Mouse (Mus musculus) hindbrain, embryonic 14.5 days (tissue): ENCODE data around the gene Fblim1. TPM values are rescaled to one million over a fixed set of nuclear protein-coding genes. Genes with fewer than 3 reads are reported as not detected.
"Not testable (repeated sequence)": the region's sequence is repeated elsewhere in the genome, so short reads cannot be mapped to it uniquely, and the experiment has no call there.

Experiments used
- ATAC-seq: fragments of 200-750 bp; cut with Nextera tagmentation; 2 replicates; pipeline ENCODE4 v1.8.0; 2017; ENCODE audit warnings: moderate number of reproducible peaks, mild to moderate bottlenecking, moderate TSS enrichment, moderate library complexity; ENCODE audit not compliant: low FRiP score
- DNase-seq: peaks from one replicate; pipeline ENCODE4 v3.0.0-alpha.2; 2015; ENCODE audit warnings: low spot score
- H3K27ac ChIP-seq: fragments of 300-500 bp; sonication (generic); 2 replicates; pipeline ENCODE4 v1.5.1; 2014; ENCODE audit warnings: mild to moderate bottlenecking, moderate library complexity
- H3K27me3 ChIP-seq: fragments of 300-500 bp; sonication (generic); 2 replicates; pipeline ENCODE4 v1.6.1; 2014; ENCODE audit warnings: mild to moderate bottlenecking, low read length, mixed read lengths; ENCODE audit not compliant: control insufficient read depth, insufficient read depth
- H3K36me3 ChIP-seq: fragments of 300-500 bp; sonication (generic); replicated peaks from 2 replicates; pipeline ENCODE4 v1.6.1; 2014; ENCODE audit not compliant: control insufficient read depth, insufficient read depth
- H3K4me1 ChIP-seq: fragments of 300-500 bp; sonication (generic); replicated peaks from 2 replicates; pipeline ENCODE4 v1.6.1; 2014; ENCODE audit warnings: antibody characterized with exemption, low read length, mixed read lengths; ENCODE audit not compliant: control insufficient read depth, insufficient read depth
- H3K4me2 ChIP-seq: fragments of 300-500 bp; sonication (generic); replicated peaks from 2 replicates; pipeline ENCODE4 v1.6.1; 2014; ENCODE audit warnings: mild to moderate bottlenecking, moderate library complexity
- H3K4me3 ChIP-seq: fragments of 300-500 bp; sonication (generic); replicated peaks from 2 replicates; pipeline ENCODE4 v1.5.1; 2014; ENCODE audit warnings: mild to moderate bottlenecking, low read length
- H3K9ac ChIP-seq: fragments of 300-500 bp; sonication (generic); 2 replicates; pipeline ENCODE4 v1.6.1; 2014
- H3K9me3 ChIP-seq: fragments of 300-500 bp; sonication (generic); 2 replicates; pipeline ENCODE4 v1.6.1; 2016; ENCODE audit warnings: low read length; ENCODE audit not compliant: control insufficient read depth
- WGBS: fragments of 180-500 bp; shearing (Covaris S2); extraction: QIAGEN DNeasy Blood & Tissue Kit; methylation state at CpG from one replicate; pipeline ENCODE4 v1.1.7; 2014; 5-methylcytosine and 5-hydroxymethylcytosine counted together
- polyA plus RNA-seq: library from polyadenylated mRNA; unstranded; fragments of >200 nt; fragmentation: Nextera tagmentation; extraction: Ambion mirVana; gene quantifications from 2 replicates; pipeline ENCODE4 v1.2.1, GENCODE M21; 2014

Gene Fblim1
- polyA plus RNA-seq, 1 experiment from 2014 or later: 41.3 TPM

GRCm38 (mm10) chr4:141574789-141575702, 30.9 kb downstream of the Fblim1 start:
- Histone ChIP-seq H3K27ac (no peak overlapping the region), H3K4me1 (no peaks in the 10 kb centered on the region), H3K4me2 (no peak overlapping the region), H3K27me3 (no peaks in the 10 kb centered on the region), H3K9ac (no peak overlapping the region), H3K4me3 (no peak overlapping the region), H3K9me3 (no peaks in the 10 kb centered on the region), H3K36me3 (0 out of 2 replicates have a peak, but pooled peaks cover 15% of the 10 kb centered on the region)
- 42% methylated on average over 27 of the region's 27 CpGs for WGBS
- peak; percentile 59 for ATAC-seq
- DNase-seq: peak; percentile 91

- 0 out of 2 replicates have a peak, but pooled peaks cover 10% of the 10 kb centered on the region for H3K36me3 ChIP-seq
- no peaks in the 10 kb centered on the region for H3K9me3 ChIP-seq
- 80% methylated on average over 6 of the region's 6 CpGs for WGBS
- H3K27ac ChIP-seq: no peak overlapping the region
- H3K27me3 ChIP-seq: no peaks in the 10 kb centered on the region
- no peak for ATAC-seq
- DNase-seq: no peak
- H3K9ac ChIP-seq: no peak overlapping the region
- H3K4me2 ChIP-seq: no peak overlapping the region
- H3K4me3 ChIP-seq: no peak overlapping the region
- no peaks in the 10 kb centered on the region for H3K4me1 ChIP-seq
Observed at GRCm38 (mm10) chr4:141573359-141573966, 32.4 kb downstream of the Fblim1 start.

DNA sequence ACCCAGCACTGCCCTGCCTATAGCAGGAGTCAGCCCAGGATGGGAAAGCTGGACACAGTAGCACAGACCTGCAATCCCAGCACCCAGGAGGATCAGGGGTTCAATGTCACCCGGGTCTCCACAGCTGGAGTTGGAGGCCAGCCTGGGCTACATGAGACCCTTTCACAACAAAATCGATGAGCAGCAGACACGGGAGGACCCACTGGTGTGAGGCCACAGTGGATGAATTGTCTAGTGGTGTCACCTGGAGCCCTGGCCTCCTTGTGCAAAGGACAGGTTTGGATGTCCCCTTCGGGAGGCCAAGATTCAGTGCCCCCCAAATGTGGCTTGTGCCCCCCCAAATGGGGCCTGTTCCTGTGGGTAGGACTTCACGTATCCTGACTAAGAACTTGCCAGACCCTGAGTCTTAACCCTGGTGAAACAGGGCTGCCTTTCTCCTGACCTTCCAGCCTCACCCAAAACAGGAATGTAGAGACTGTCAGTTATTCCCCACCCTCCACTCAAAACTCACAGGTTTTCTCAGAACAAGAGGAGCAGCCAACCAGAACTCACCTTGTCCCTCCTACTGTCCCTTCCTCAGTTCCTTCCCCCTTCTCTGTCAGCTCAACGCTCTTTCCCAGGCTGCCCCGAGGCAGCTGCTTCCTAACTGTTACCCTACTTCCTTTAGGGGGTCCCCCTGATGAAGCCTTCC, 33.1 kb downstream of the Fblim1 start:
- no peaks in the 10 kb centered on the region for H3K9me3 ChIP-seq
- no peak overlapping the region for H3K4me3 ChIP-seq
- no peak overlapping the region for H3K4me2 ChIP-seq
- H3K9ac ChIP-seq: no peak overlapping the region
- no peak overlapping the region for H3K27ac ChIP-seq
- DNase-seq (no peak), ATAC-seq (no peak)
- H3K36me3 ChIP-seq: 0 out of 2 replicates have a peak, but pooled peaks cover 10% of the 10 kb centered on the region
- no peaks in the 10 kb centered on the region for H3K27me3 ChIP-seq
- no peaks in the 10 kb centered on the region for H3K4me1 ChIP-seq
- WGBS: 78% methylated on average over 7 of the region's 7 CpGs

DNA sequence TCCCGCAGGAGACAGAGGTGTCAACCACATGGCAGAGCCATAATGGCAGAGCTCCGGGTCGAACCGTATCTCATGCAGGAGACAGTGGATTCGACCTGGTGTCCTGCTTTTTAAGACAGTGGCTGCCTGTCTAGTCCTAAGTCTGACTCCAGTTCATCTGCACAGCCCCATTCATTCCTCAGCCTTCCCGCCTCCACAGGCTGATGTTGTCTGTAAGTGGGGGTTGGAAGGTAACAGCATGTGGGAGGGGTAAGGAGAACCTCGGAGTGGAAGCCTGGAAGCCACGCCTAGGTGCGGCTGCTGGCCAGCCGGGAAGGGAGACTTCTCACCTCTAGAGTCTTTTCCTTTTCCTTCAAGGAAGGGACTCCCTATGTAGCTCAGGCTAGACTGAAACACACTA, 34.0 kb downstream of the Fblim1 start:
- H3K27ac ChIP-seq: no peak overlapping the region
- WGBS: 82% methylated on average over 10 of the region's 10 CpGs
- H3K4me3 ChIP-seq: no peak overlapping the region
- ATAC-seq: no peak
- H3K9ac ChIP-seq: no peak overlapping the region
- H3K27me3 ChIP-seq: no peaks in the 10 kb centered on the region
- H3K36me3 ChIP-seq: 0 out of 2 replicates have a peak, but pooled peaks cover 3% of the 10 kb centered on the region
- H3K4me2 ChIP-seq: no peak overlapping the region
- no peak for DNase-seq
- no peaks in the 10 kb centered on the region for H3K9me3 ChIP-seq
- H3K4me1 ChIP-seq: no peaks in the 10 kb centered on the region

DNA sequence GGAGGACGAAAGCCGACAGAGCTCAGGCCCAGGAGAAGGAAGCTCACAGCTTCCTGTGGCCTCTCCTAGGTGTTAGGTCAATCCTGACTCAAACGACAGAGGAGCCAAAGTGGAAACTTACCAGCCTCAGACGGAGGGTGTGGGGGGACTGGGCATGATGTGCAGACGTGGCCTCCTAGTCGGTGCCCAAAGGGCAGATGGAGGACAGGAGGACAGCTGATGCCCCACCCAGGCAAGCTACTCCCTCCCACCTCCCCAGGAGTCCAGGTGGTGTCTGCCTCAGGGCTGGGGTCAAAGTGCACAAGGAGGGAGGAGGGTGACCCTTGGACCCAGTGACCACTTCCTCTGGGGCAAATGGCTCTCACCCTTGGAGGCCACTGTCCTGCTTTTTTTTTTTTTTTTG, 34.6 kb downstream of the Fblim1 start:
- no peaks in the 10 kb centered on the region for H3K27me3 ChIP-seq
- no peak overlapping the region for H3K27ac ChIP-seq
- no peaks in the 10 kb centered on the region for H3K36me3 ChIP-seq
- H3K9ac ChIP-seq: no peak overlapping the region
- no peaks in the 10 kb centered on the region for H3K4me1 ChIP-seq
- H3K4me3 ChIP-seq: no peak overlapping the region
- DNase-seq (no peak), ATAC-seq (no peak)
- WGBS: 71% methylated on average over 6 of the region's 6 CpGs
- H3K9me3 ChIP-seq: no peaks in the 10 kb centered on the region
- no peak overlapping the region for H3K4me2 ChIP-seq

DNA sequence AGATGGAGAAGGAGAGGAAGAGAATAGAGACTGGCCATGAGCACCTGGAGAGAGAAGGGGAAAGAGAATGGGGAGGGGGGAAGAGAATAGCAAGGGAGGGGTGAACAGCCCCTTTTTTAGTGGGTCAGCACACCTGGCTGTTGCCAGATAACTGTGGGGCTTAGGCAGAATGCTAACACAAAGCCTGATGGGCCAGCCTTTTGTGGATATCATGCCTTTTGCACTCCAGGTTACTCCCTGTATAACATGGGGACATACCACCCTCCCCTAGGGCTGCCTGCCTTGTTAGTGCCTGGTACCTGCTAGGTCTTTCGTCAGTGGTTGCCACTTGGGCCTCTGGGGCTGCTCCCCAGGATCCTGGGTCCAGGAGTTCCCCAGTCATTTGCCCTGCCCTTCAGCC, 35.1 kb downstream of the Fblim1 start:
- no peak overlapping the region for H3K27ac ChIP-seq
- no peaks in the 10 kb centered on the region for H3K27me3 ChIP-seq
- no peaks in the 10 kb centered on the region for H3K4me1 ChIP-seq
- no peaks in the 10 kb centered on the region for H3K9me3 ChIP-seq
- no peak for ATAC-seq
- no peak overlapping the region for H3K9ac ChIP-seq
- no peaks in the 10 kb centered on the region for H3K36me3 ChIP-seq
- no peak for DNase-seq
- no peak overlapping the region for H3K4me3 ChIP-seq
- WGBS: 75% methylated on average over 1 of the region's 1 CpGs
- no peak overlapping the region for H3K4me2 ChIP-seq

GRCm38 (mm10) chr4:141570004-141570403, 35.9 kb downstream of the Fblim1 start:
- Histone ChIP-seq H3K4me3 (no peak overlapping the region), H3K9ac (no peak overlapping the region), H3K4me1 (no peaks in the 10 kb centered on the region), H3K27ac (no peak overlapping the region), H3K27me3 (no peaks in the 10 kb centered on the region), H3K4me2 (no peak overlapping the region), H3K9me3 (no peaks in the 10 kb centered on the region), H3K36me3 (no peaks in the 10 kb centered on the region)
- ATAC-seq: no peak
- WGBS: 62% methylated on average over 6 of the region's 6 CpGs
- no peak for DNase-seq

DNA sequence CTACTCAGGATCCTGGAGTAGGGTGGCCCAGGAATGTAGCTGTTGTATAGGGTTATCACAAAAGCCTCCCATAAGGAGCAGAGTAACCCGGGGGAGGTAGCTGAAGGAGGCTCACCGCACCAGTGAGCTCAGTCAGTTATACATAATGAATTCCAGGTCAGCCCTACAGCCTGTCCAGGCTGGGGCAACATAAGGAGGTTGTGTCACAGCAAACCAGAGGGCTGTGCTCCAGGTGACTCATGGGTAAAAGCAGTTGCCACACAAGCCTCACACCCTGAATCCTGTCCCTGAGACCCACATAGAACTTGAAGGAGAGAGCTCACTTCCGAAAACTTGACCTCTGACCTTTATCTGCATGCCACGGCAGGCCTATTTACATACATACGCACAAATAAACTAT, 36.9 kb downstream of the Fblim1 start:
- DNase-seq (no peak), ATAC-seq (no peak)
- no peaks in the 10 kb centered on the region for H3K4me1 ChIP-seq
- no peak overlapping the region for H3K9ac ChIP-seq
- H3K27ac ChIP-seq: no peak overlapping the region
- H3K27me3 ChIP-seq: no peaks in the 10 kb centered on the region
- WGBS: 87% methylated on average over 5 of the region's 5 CpGs
- no peaks in the 10 kb centered on the region for H3K36me3 ChIP-seq
- H3K9me3 ChIP-seq: no peaks in the 10 kb centered on the region
- no peak overlapping the region for H3K4me2 ChIP-seq
- no peak overlapping the region for H3K4me3 ChIP-seq

DNA sequence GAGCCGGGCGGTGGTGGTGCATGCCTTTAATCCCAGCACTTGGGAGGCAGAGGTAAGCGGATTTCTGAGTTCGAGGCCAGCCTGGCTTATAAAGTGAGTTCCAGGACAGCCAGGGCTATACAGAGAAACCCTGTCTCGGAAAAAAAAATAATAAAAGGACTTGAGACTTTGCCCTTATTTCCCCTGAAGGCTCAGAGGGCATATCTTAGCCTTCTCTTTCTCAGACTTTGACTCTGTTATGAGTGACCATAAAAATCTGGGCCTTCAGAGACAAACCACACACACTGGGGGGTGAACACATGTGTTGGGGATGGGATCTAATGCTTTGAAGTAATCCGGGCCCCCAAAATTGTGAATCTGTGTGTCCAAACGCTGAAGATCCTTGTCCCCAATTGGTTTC, 38.7 kb downstream of the Fblim1 start:
- H3K9me3 ChIP-seq: not testable (repeated sequence)

More for the DNA sequence above, 38.7 kb downstream of the Fblim1 start:
- H3K27me3 ChIP-seq, H3K36me3 ChIP-seq, DNase-seq, ATAC-seq, H3K4me3 ChIP-seq, H3K9ac ChIP-seq, H3K4me1 ChIP-seq, H3K4me2 ChIP-seq, H3K27ac ChIP-seq: not testable (repeated sequence)
- WGBS: 93% methylated on average over 7 of the region's 7 CpGs
